Mouse (Mus musculus): ENCODE measurements around the gene Mindy2.

Mindy2 gene

GRCm38 (mm10) chr9:70657013-70657967 lies at the start of gene Mindy2:
TSS of gene Mindy2 (minus strand) at chr9:70657174.
- in situ Hi-C loops (cut with MboI, MseI): no loop called here

DNA sequence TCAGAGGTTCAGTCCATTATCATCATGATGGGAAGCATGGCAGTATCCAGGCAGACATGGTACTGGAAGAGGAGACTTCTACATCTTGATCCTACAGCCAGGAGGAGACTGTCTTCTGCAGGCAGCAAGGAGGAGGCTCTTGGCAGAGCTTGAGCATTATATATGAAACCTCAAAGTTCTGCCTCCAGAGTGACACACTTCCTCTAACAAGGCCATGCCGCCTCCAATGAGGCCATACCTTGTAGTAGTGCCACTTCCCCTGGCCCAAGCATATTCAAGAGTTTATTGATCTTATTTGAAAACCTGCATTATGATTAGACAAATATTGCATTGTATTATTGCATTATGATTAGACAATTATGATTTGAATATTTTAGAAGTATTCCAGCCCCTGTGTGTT lies 49.5 kb upstream of the Mindy2 start:
- in situ Hi-C loops (cut with MboI, MseI): no loop called here

GRCm38 (mm10) chr9:70703597-70704203 lies 46.7 kb upstream of the Mindy2 start:
- in situ Hi-C loops (cut with MboI, MseI): no loop called here

DNA sequence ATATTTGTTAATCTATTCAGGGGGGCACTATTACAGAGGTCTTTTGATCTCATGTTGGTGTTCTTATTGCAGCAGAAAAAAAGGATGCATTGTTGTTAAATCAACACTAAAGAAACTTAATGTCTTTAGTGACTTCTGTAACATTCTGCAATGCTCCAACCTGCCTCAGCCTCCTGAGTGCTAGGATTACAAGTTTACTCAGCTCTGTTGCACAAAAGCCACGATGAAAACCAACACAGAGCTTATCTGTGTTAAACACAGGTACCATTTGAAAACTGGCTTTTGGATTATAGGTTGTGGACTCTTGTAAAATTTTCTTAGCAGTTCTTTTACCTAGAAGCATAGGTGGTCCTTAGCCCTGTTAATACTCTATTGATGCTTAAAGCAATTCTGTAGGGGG lies 41.1 kb upstream of the Mindy2 start:
- in situ Hi-C loops (cut with MboI, MseI): no loop called here

GRCm38 (mm10) chr9:70695723-70696122 lies 38.7 kb upstream of the Mindy2 start:
- in situ Hi-C loops (cut with MboI, MseI): no loop called here

DNA sequence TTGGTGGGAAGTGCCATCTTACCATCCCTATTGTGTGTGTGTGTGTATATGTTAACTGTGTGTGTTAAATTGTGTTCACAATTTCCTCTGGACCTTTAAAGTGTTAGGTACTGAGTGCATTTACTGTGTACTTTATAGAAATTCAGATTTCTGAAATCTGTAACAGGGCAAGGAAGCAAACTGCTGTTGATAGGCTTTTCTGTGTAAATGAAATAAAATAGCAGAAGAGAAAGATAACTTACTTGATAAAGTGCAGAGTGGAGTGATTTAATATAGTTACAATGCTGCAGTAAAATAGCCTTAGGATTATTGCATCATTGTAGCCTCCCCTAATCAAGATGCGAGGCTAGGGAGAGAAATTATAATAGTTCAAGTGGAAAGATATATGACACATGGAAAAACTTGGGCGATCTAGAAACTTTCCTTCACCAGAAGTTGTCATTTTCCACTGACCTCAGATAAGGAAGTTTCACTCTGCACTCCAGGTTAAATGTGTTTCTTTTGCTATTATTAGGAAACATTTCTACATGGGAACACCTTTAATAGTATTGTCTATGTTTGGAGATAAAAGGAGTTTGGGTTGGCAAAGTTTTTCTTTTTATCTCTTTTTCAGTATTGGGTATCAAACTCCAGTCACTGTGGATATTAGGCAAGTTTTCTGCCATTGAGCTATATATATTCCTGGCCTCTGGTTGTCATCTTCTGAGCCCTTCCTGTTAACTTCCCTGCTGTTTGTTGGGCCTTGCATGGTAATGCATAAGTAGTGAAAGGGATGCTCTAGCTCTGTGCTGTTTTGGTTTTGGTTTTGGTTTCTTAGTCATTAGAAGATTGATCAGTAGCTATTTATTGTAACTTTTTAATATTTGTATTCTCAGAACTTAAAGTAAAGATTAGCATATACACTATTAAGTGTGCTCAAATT lies 35.1 kb upstream of the Mindy2 start:
- in situ Hi-C loops (cut with MboI, MseI): no loop called here

- in situ Hi-C loops (cut with MboI, MseI): no loop called here
Measured at GRCm38 (mm10) chr9:70690579-70690978, 33.6 kb upstream of the Mindy2 start.

DNA sequence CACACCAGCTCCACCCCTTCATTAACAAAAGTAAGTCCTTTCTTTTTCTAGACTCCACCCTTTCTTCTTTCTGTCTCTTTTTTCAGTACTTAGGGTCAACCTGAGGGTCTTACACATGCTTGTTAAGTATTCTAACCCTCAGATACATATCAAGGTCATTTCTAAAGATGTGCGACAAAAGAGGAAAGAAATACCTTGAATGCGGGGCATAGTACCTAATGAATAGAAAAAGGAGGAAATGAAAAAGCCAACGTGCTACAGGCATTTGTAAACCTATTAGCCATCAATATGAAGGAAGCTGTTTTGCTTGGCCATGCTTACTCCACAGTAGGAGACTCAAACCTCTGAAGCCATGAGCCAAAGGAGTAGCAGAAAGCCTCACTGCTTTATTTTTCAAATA lies 33.0 kb upstream of the Mindy2 start:
- in situ Hi-C loops (cut with MboI, MseI): no loop called here

- in situ Hi-C loops (cut with MboI, MseI): no loop called here
Measured at GRCm38 (mm10) chr9:70688301-70688968, 31.5 kb upstream of the Mindy2 start.

DNA sequence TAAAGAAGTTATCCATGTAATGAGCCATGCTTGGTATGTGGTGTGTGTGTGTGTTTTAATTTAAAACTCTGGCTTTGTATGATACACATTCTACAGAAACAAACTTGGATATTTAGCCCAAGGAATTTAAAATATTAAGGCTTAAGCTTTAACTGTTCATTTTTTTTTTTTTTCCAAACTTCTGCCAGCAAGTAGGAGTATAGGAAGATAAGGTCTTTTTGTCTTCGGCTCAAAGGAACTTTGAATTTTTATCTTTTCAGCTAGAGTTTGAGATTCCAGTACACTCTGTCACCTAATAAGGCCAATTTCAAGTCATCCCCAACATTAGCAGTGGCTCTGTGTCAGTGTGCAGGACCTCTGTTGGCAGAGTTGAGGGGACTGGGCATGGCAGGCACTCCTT lies 25.2 kb upstream of the Mindy2 start:
- in situ Hi-C loops (cut with MboI, MseI): no loop called here

GRCm38 (mm10) chr9:70679132-70680091 lies 22.4 kb upstream of the Mindy2 start:
- in situ Hi-C loops (cut with MboI, MseI): no loop called here

- in situ Hi-C loops (cut with MboI, MseI): no loop called here
Measured at GRCm38 (mm10) chr9:70678682-70679131, 21.7 kb upstream of the Mindy2 start, which contains the start of gene Adam10. TSS of gene Adam10 (plus strand) at chr9:70678997.

DNA sequence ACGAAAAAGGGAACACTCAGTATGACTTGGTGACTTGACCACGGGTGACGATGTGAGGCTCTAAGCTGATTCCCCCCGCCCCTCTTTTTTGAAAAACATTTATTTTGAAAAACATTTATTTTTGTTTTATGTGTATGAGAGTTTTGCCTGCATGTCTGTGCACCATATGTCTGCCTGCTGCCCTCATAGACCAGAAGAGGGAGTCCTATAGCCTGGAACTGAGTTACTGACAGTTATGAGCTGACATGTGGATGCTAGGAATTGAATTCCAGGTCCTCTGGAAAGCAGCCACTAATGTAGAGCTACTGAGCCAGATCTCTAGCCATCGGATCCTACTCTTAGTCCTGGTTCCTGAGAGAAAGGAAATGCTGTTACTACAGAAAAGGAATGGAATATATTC lies 19.0 kb upstream of the Mindy2 start:
- in situ Hi-C loops (cut with MboI, MseI): no loop called here

DNA sequence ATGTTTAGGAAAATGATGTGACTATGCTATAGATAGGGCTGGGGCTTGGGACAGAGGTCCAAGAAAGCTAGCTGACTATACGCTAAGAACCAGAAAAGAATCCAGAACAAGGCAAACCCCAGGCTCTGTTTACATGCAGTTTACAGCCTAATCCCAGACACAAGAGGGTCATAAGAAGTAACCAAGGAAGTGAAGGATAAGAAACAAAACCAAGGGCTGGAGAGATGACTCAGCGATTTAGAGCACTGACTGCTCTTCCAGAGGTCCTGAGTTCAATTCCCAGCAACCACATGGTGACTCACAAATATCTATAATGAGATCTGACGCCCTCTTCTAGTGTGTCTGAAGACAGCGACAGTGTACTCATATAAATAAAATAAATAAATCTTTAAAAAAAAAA lies 18.1 kb upstream of the Mindy2 start:
- in situ Hi-C loops (cut with MboI, MseI): no loop called here

GRCm38 (mm10) chr9:70673656-70674055 lies 16.7 kb upstream of the Mindy2 start:
- in situ Hi-C loops (cut with MboI, MseI): no loop called here

DNA sequence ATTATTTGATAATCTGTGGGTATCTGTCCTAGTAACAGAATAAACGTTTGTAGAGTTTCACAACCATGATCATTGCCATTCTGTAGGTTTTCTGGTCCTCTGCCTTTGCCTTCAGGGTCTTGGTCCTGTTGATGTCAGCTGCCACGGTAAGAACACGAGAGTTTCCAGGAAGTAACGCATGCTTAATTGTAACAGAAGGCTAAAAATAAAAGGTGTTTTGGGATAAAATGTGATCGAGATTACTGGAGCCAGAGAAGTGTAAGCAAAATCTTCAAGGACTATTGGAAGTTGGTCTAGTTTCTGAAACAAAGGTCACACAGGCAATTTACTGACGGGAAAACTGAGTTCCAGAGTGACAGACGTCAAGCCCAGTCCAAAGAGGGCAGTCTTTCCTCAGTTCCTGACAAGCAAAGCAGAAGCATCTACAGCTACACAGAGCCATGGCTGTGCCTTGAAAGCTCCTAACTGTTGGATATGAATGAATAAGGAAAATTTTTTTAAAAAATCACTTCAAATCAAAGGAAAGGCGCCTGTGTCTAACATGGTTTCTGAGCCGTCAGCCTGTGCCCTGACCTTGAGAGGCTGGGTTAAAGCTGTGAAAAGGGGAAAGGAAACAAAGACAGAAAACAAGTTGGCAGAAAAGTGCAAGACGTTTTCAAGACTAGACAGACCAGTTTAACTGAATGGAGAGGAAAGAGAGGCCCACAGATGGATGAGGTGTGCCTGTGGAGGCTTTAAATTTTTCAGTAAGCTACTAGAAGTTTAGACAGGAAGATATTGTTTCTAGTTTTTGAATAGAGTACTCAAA lies 15.0 kb upstream of the Mindy2 start:
- in situ Hi-C loops (cut with MboI, MseI): no loop called here

- in situ Hi-C loops (cut with MboI, MseI): no loop called here
Measured at GRCm38 (mm10) chr9:70671278-70671677, 14.3 kb upstream of the Mindy2 start.

DNA sequence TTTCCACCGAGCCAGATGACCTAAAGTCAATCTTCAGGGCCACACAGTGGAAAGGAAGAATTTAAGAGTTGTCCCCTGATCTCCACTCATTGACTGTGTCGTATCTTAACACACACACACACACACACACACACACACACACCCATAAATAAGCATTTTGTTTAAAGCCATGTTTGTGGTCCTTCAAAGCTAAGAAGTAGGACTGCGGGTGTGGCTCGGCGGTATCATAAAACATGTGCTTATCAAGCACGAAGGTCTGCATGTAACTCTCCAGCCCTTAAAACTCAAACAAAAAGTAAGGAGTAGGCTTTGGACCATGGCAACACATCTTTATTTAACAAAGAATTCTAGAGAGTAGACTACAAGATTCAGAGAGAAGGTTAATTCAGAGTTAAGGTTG lies 13.4 kb upstream of the Mindy2 start:
- in situ Hi-C loops (cut with MboI, MseI): no loop called here

- in situ Hi-C loops (cut with MboI, MseI): loop anchor here (10.0 kb wide), 2 partner anchors 86 to 256 kb away; no protein-coding TSS in a partner anchor
Measured at GRCm38 (mm10) chr9:70669197-70669596, 12.2 kb upstream of the Mindy2 start.

Measured in T-helper 1 cell (primary cell).